8 mouse cellular contexts compared by ENCODE assay signal in the genomic region with DNA sequence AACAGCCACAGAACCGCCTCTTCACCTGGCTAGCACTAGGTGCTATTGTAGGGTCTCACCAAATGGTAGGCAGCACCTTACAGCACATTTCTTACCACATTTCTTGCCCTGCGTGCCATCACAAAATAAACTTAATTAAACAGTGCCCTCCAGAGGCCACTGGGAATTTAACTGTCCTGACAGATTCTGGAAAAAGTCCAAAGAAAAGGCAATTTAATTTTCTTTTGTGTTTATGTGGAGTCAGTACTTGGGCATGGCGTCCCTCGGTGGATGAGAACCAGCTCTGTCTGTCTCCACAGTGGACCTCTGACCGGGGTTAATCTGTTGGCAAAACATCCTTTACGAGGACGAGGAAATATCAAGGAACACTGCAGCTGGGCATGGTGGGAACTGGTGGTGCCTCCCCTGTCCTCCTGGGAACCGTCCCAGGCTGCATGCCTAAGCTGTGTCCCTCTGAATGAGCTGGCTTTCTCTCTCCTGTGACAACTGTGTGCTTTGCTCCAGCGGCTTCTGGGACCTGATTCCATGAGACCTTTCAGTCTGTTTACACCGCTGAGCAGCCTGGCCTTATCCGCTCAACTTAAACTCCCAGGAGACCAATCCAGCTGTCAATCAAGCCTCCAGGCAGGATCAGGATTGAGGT.
DNase-seq lines count a peak whose midpoint lies in the region; ATAC-seq lines count a peak whose summit lies in the region.

No protein-coding gene starts in this region.

- H3K4me3 ChIP-seq in embryonic facial prominence, embryonic 13.5 days, result no peak overlapping the region
- no peak overlapping the region for H3K4me3 ChIP-seq in heart, embryonic 15.5 days
- no peak overlapping the region for H3K4me3 ChIP-seq in kidney, embryonic 15.5 days (replicated peaks)
- H3K4me3 ChIP-seq in limb, embryonic 15.5 days, result no peak overlapping the region

- H3K4me2 ChIP-seq in embryonic facial prominence, embryonic 13.5 days, result peak overlapping the region; percentile 44
- peak overlapping the region; percentile 36 for H3K4me2 ChIP-seq in heart, embryonic 15.5 days
- H3K4me2 ChIP-seq in kidney, embryonic 15.5 days, result peak overlapping the region; percentile 48
- H3K4me2 ChIP-seq in limb, embryonic 15.5 days, result peak overlapping the region; percentile 20; the same call in 1 of the 2 replicates

- H3K9ac ChIP-seq in embryonic facial prominence, embryonic 13.5 days, result 0 out of 2 replicates have a peak overlapping the region, but pooled peaks have one; percentile 27
- H3K9ac ChIP-seq in heart, embryonic 15.5 days, result no peak overlapping the region
- no peak overlapping the region for H3K9ac ChIP-seq in kidney, embryonic 15.5 days
- H3K9ac ChIP-seq in limb, embryonic 15.5 days, result no peak overlapping the region

- DNase-seq in adipocyte (ENCODE audit: low spot score), result peak; percentile 72
- DNase-seq in naive thymus-derived CD4-positive, alpha-beta T cell, adult 2 months (ENCODE audit: low read depth), result peak; percentile 70
- no peak for DNase-seq in yolk sac, embryonic 10.5 days (ENCODE audit: low spot score)

- H3K9me3 ChIP-seq in embryonic facial prominence, embryonic 13.5 days, result no peaks in the 10 kb centered on the region
- H3K9me3 ChIP-seq in heart, embryonic 15.5 days (replicated peaks), result no peaks in the 10 kb centered on the region
- no peaks in the 10 kb centered on the region for H3K9me3 ChIP-seq in kidney, embryonic 15.5 days (replicated peaks)
- H3K9me3 ChIP-seq in limb, embryonic 15.5 days, result no peaks in the 10 kb centered on the region

- ATAC-seq in CD4-positive, CD25-positive, alpha-beta regulatory T cell, adult 4 months, result peak; percentile 70
- no peak for ATAC-seq in embryonic facial prominence, embryonic 13.5 days (ENCODE audit: insufficient number of reproducible peaks, insufficient read depth, low FRiP score, low TSS enrichment, low read depth)
- ATAC-seq in heart, embryonic 15.5 days (replicated peaks; ENCODE audit: insufficient number of reproducible peaks, insufficient read depth, low FRiP score, low read depth), result 0 out of 2 replicates have a peak, but pooled peaks have one; percentile 36
- ATAC-seq in kidney, embryonic 15.5 days (replicated peaks; ENCODE audit: low FRiP score), result peak; percentile 60
- ATAC-seq in limb, embryonic 15.5 days (ENCODE audit: insufficient number of reproducible peaks, low FRiP score, low TSS enrichment, low read depth), result no peak

- H3K4me1 ChIP-seq in embryonic facial prominence, embryonic 13.5 days, result peaks cover 12% of the 10 kb centered on the region
- H3K4me1 ChIP-seq in heart, embryonic 15.5 days (replicated peaks), result peaks cover 3% of the 10 kb centered on the region
- H3K4me1 ChIP-seq in kidney, embryonic 15.5 days, result peaks cover 21% of the 10 kb centered on the region
- H3K4me1 ChIP-seq in limb, embryonic 15.5 days, result peaks cover 6% of the 10 kb centered on the region

- 20% methylated on average over 11 of the region's 11 CpGs for WGBS in embryonic facial prominence, embryonic 13.5 days
- WGBS in heart, embryonic 15.5 days, result 26% methylated on average over 11 of the region's 11 CpGs
- 20% methylated on average over 11 of the region's 11 CpGs for WGBS in kidney, embryonic 15.5 days
- 27% methylated on average over 11 of the region's 11 CpGs for WGBS in limb, embryonic 15.5 days

- H3K27ac ChIP-seq in embryonic facial prominence, embryonic 13.5 days, result no peak overlapping the region
- peak overlapping the region; percentile 43; the same call in 1 of the 2 replicates for H3K27ac ChIP-seq in heart, embryonic 15.5 days
- H3K27ac ChIP-seq in kidney, embryonic 15.5 days, result peak overlapping the region; percentile 43; the same call in 1 of the 2 replicates
- no peak overlapping the region for H3K27ac ChIP-seq in limb, embryonic 15.5 days

- H3K27me3 ChIP-seq in embryonic facial prominence, embryonic 13.5 days, result no peaks in the 10 kb centered on the region
- H3K27me3 ChIP-seq in heart, embryonic 15.5 days, result no peaks in the 10 kb centered on the region
- H3K27me3 ChIP-seq in kidney, embryonic 15.5 days, result no peaks in the 10 kb centered on the region
- no peaks in the 10 kb centered on the region for H3K27me3 ChIP-seq in limb, embryonic 15.5 days

- no peaks in the 10 kb centered on the region for H3K36me3 ChIP-seq in embryonic facial prominence, embryonic 13.5 days
- H3K36me3 ChIP-seq in heart, embryonic 15.5 days, result no peaks in the 10 kb centered on the region
- H3K36me3 ChIP-seq in kidney, embryonic 15.5 days, result no peaks in the 10 kb centered on the region
- no peaks in the 10 kb centered on the region for H3K36me3 ChIP-seq in limb, embryonic 15.5 days

Comparison
In these comparisons a context has a peak if more than half of its experiments do, and no peak if none do; other contexts are left out.
1. ATAC-seq: peak in CD4-positive, CD25-positive, alpha-beta regulatory T cell, adult 4 months (single experiment), heart, embryonic 15.5 days (single experiment) and kidney, embryonic 15.5 days (single experiment); none in embryonic facial prominence, embryonic 13.5 days (single experiment) and limb, embryonic 15.5 days (single experiment).
2. H3K27ac ChIP-seq: peak in heart, embryonic 15.5 days (single experiment) and kidney, embryonic 15.5 days (single experiment); none in embryonic facial prominence, embryonic 13.5 days (single experiment) and limb, embryonic 15.5 days (single experiment).
3. Peak in every context shown above with its lines, with median percentiles within 50 percentile points of each other: H3K4me2 ChIP-seq.